Mouse (Mus musculus) hindbrain, embryonic 14.5 days (tissue): ENCODE data around the gene Dusp18. TPM values are rescaled to one million over a fixed set of nuclear protein-coding genes. Genes with fewer than 3 reads are reported as not detected.

ENCODE experiments used
- ATAC-seq: fragments of 200-750 bp; cut with Nextera tagmentation; 2 replicates; pipeline ENCODE4 v1.8.0; 2017; ENCODE audit warnings: moderate number of reproducible peaks, mild to moderate bottlenecking, moderate TSS enrichment, moderate library complexity; ENCODE audit not compliant: low FRiP score
- DNase-seq: peaks from one replicate; pipeline ENCODE4 v3.0.0-alpha.2; 2015; ENCODE audit warnings: low spot score
- H3K27ac ChIP-seq: fragments of 300-500 bp; sonication (generic); 2 replicates; pipeline ENCODE4 v1.5.1; 2014; ENCODE audit warnings: mild to moderate bottlenecking, moderate library complexity
- H3K27me3 ChIP-seq: fragments of 300-500 bp; sonication (generic); 2 replicates; pipeline ENCODE4 v1.6.1; 2014; ENCODE audit warnings: mild to moderate bottlenecking, low read length, mixed read lengths; ENCODE audit not compliant: control insufficient read depth, insufficient read depth
- H3K36me3 ChIP-seq: fragments of 300-500 bp; sonication (generic); replicated peaks from 2 replicates; pipeline ENCODE4 v1.6.1; 2014; ENCODE audit not compliant: control insufficient read depth, insufficient read depth
- H3K4me1 ChIP-seq: fragments of 300-500 bp; sonication (generic); replicated peaks from 2 replicates; pipeline ENCODE4 v1.6.1; 2014; ENCODE audit warnings: antibody characterized with exemption, low read length, mixed read lengths; ENCODE audit not compliant: control insufficient read depth, insufficient read depth
- H3K4me2 ChIP-seq: fragments of 300-500 bp; sonication (generic); replicated peaks from 2 replicates; pipeline ENCODE4 v1.6.1; 2014; ENCODE audit warnings: mild to moderate bottlenecking, moderate library complexity
- H3K4me3 ChIP-seq: fragments of 300-500 bp; sonication (generic); replicated peaks from 2 replicates; pipeline ENCODE4 v1.5.1; 2014; ENCODE audit warnings: mild to moderate bottlenecking, low read length
- H3K9ac ChIP-seq: fragments of 300-500 bp; sonication (generic); 2 replicates; pipeline ENCODE4 v1.6.1; 2014
- H3K9me3 ChIP-seq: fragments of 300-500 bp; sonication (generic); 2 replicates; pipeline ENCODE4 v1.6.1; 2016; ENCODE audit warnings: low read length; ENCODE audit not compliant: control insufficient read depth
- WGBS: fragments of 180-500 bp; shearing (Covaris S2); extraction: QIAGEN DNeasy Blood & Tissue Kit; methylation state at CpG from one replicate; pipeline ENCODE4 v1.1.7; 2014; 5-methylcytosine and 5-hydroxymethylcytosine counted together
- polyA plus RNA-seq: library from polyadenylated mRNA; unstranded; fragments of >200 nt; fragmentation: Nextera tagmentation; extraction: Ambion mirVana; gene quantifications from 2 replicates; pipeline ENCODE4 v1.2.1, GENCODE M21; 2014

The Dusp18 gene
- polyA plus RNA-seq, 1 experiment from 2014 or later: 29.2 TPM

DNA sequence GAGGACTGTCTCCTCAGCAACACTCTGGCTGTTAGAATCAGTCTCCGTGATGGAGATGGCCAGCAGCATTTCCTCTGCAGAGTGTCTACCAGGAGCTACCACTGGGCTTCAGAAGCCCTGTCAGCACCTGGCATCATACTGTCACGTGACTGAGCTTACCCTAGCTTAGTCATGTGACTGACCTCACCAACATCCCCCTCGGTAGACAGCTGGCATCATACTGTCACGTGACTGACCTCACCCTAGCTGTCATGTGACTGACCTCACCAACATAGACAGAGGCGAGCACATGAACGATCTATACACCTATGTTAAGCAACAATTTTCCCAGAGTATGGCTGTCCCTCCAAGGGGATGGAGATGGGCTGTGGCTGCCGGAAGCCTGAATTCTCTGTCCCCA is 16.4 kb upstream of the Dusp18 start:
- Histone ChIP-seq H3K27me3 (no peaks in the 10 kb centered on the region), H3K4me2 (no peak overlapping the region), H3K4me3 (no peak overlapping the region), H3K9ac (no peak overlapping the region), H3K9me3 (no peaks in the 10 kb centered on the region), H3K27ac (no peak overlapping the region), H3K4me1 (no peaks in the 10 kb centered on the region), H3K36me3 (no peaks in the 10 kb centered on the region)
- no peak for ATAC-seq
- 81% methylated on average over 7 of the region's 7 CpGs for WGBS
- no peak for DNase-seq

DNA sequence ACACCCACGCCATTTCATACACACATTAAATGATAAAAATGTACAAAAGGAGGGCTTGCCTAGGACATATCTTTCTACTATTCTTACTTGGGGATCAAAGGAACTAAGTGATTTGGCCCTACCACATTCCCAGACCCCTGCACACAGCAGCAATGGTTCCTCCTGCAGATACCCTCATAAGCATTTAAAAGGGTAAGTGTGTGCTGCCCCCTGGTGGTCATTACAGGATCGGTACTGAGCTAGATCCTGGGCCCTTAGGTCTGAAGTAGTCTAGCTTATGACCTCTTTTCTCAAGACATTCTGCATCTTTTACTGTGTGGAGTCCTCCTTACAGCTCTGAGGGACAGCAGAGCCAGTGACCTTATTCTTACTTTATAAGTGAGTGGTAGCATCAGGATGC is 15.2 kb upstream of the Dusp18 start:
- Histone ChIP-seq H3K4me2 (no peak overlapping the region), H3K27ac (no peak overlapping the region), H3K36me3 (no peaks in the 10 kb centered on the region), H3K9me3 (no peaks in the 10 kb centered on the region), H3K27me3 (no peaks in the 10 kb centered on the region), H3K9ac (no peak overlapping the region), H3K4me1 (no peaks in the 10 kb centered on the region), H3K4me3 (no peak overlapping the region)
- 34% methylated on average over 2 of the region's 2 CpGs for WGBS
- DNase-seq (peak; percentile 79), ATAC-seq (no peak)

DNA sequence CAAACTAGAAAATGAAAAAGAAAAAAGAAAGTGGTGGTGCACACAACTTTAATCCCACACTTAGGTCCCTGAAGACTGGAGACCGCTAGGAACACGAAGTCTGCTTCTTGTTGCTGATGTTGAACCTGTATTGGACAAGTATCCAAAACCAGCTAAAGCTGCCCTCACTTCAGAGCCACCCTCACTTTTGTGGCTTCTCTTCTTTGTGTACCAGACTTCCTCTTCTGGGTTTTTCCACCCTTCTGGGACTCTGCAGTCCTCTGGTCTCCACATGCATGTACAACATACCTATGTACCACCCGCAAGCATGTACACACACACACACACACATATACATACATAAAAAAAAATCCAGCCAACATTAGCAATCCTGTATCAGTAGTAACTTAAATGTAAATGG is 11.3 kb upstream of the Dusp18 start:
- Histone ChIP-seq H3K9ac (no peak overlapping the region), H3K27me3 (no peaks in the 10 kb centered on the region), H3K9me3 (no peaks in the 10 kb centered on the region), H3K4me2 (no peak overlapping the region), H3K4me3 (no peak overlapping the region), H3K36me3 (no peaks in the 10 kb centered on the region), H3K27ac (no peak overlapping the region), H3K4me1 (no peaks in the 10 kb centered on the region)
- 87% methylated on average over 3 of the region's 3 CpGs for WGBS
- DNase-seq: no peak
- no peak for ATAC-seq

- 85% methylated on average over 5 of the region's 5 CpGs for WGBS
- Histone ChIP-seq H3K4me2 (no peak overlapping the region), H3K9ac (no peak overlapping the region), H3K36me3 (no peaks in the 10 kb centered on the region), H3K27me3 (no peaks in the 10 kb centered on the region), H3K4me1 (no peaks in the 10 kb centered on the region), H3K4me3 (no peak overlapping the region), H3K9me3 (no peaks in the 10 kb centered on the region), H3K27ac (no peak overlapping the region)
- DNase-seq: no peak
- ATAC-seq: no peak
Measured at GRCm38 (mm10) chr11:3887331-3887730, 7.7 kb upstream of the Dusp18 start.

GRCm38 (mm10) chr11:3893970-3894369 is 1.1 kb upstream of the Dusp18 start:
- Histone ChIP-seq H3K4me3 (no peak overlapping the region), H3K36me3 (peaks cover 20% of the 10 kb centered on the region), H3K27me3 (no peaks in the 10 kb centered on the region), H3K9ac (no peak overlapping the region), H3K4me2 (peak overlapping the region; percentile 82), H3K4me1 (0 out of 2 replicates have a peak, but pooled peaks cover 4% of the 10 kb centered on the region), H3K9me3 (no peaks in the 10 kb centered on the region), H3K27ac (no peak overlapping the region)
- no peak for ATAC-seq
- DNase-seq: no peak
- 80% methylated on average over 6 of the region's 6 CpGs for WGBS

DNA sequence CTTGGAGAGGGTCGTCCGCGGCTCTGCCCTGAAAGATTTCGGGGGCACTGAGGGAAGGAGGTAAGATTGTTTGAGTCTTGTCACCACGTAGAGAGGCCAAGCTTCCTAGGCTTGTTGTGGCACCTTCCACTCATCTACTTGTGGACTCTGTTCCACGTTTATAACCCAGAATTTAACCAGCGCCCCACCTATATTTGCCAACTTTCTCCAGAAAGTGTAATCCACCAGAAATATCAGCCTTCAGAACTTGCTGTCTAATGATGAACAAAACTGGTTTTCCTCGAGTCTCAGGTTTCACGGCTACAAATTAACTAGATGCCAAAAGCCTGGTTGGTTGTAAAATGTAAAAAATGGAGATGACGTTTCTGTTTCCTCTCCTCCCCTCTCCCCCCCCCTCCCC is 418 bp downstream of the Dusp18 start:
- Histone ChIP-seq H3K4me1 (peaks cover 13% of the 10 kb centered on the region; the same call in 1 of the 2 replicates), H3K36me3 (peaks cover 26% of the 10 kb centered on the region), H3K9ac (peak overlapping the region; percentile 77), H3K9me3 (no peaks in the 10 kb centered on the region), H3K27ac (peak overlapping the region; percentile 83), H3K27me3 (no peaks in the 10 kb centered on the region), H3K4me2 (peak overlapping the region; percentile 82), H3K4me3 (peak overlapping the region; percentile 53)
- ATAC-seq (no peak), DNase-seq (peak; percentile 42)
- WGBS: 4% methylated on average over 10 of the region's 10 CpGs

DNA sequence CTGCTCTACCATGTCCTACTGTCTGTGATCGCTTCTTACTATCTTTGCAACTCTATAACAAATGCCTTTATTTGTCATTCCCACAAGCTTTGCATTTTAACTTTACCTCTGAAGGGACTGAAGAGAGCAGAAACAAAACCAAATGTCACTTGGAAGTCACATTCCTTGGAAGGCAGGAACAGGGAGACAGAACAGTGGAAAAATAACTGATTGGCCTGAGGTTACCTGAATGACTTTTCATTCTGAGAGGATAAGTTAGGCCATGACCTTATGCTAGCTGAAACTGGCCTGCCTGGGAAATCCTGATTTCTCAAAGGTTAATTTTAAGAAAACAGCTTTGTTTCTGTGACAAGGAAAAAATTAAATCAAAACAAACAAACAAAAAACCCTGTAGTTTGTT is 893 bp downstream of the Dusp18 start:
- no peak overlapping the region for H3K4me2 ChIP-seq
- no peak overlapping the region for H3K9ac ChIP-seq
- 97% methylated on average over 1 of the region's 1 CpGs for WGBS
- H3K36me3 ChIP-seq: peaks cover 26% of the 10 kb centered on the region
- H3K27ac ChIP-seq: no peak overlapping the region
- no peak for DNase-seq
- H3K27me3 ChIP-seq: no peaks in the 10 kb centered on the region
- no peaks in the 10 kb centered on the region for H3K9me3 ChIP-seq
- H3K4me1 ChIP-seq: peaks cover 13% of the 10 kb centered on the region; the same call in 1 of the 2 replicates
- ATAC-seq: no peak
- no peak overlapping the region for H3K4me3 ChIP-seq

GRCm38 (mm10) chr11:3900296-3900695 is 5.3 kb downstream of the Dusp18 start:
- Histone ChIP-seq H3K9ac (no peak overlapping the region), H3K9me3 (no peaks in the 10 kb centered on the region), H3K36me3 (peaks cover 39% of the 10 kb centered on the region), H3K4me2 (no peak overlapping the region), H3K27ac (no peak overlapping the region), H3K4me3 (no peak overlapping the region), H3K4me1 (peaks cover 9% of the 10 kb centered on the region; the same call in 1 of the 2 replicates), H3K27me3 (no peaks in the 10 kb centered on the region)
- DNase-seq: no peak
- ATAC-seq: no peak
- WGBS: 87% methylated on average over 6 of the region's 6 CpGs

GRCm38 (mm10) chr11:3902516-3902915 is 7.5 kb downstream of the Dusp18 start:
- ATAC-seq (no peak), DNase-seq (no peak)
- Histone ChIP-seq H3K27ac (no peak overlapping the region), H3K27me3 (no peaks in the 10 kb centered on the region), H3K4me1 (peaks cover 9% of the 10 kb centered on the region; the same call in 1 of the 2 replicates), H3K4me3 (no peak overlapping the region), H3K36me3 (peaks cover 45% of the 10 kb centered on the region), H3K4me2 (no peak overlapping the region), H3K9me3 (no peaks in the 10 kb centered on the region), H3K9ac (no peak overlapping the region)
- WGBS: 91% methylated on average over 3 of the region's 3 CpGs

GRCm38 (mm10) chr11:3903046-3903445 is 8.0 kb downstream of the Dusp18 start:
- no peaks in the 10 kb centered on the region for H3K27me3 ChIP-seq

More at GRCm38 (mm10) chr11:3903046-3903445, 8.0 kb downstream of the Dusp18 start:
- no peak for ATAC-seq
- Histone ChIP-seq H3K27ac (no peak overlapping the region), H3K4me3 (no peak overlapping the region), H3K9ac (no peak overlapping the region), H3K36me3 (peaks cover 42% of the 10 kb centered on the region), H3K4me2 (no peak overlapping the region), H3K4me1 (peaks cover 9% of the 10 kb centered on the region; the same call in 1 of the 2 replicates), H3K9me3 (no peaks in the 10 kb centered on the region)
- DNase-seq: no peak
- WGBS: 74% methylated on average over 5 of the region's 5 CpGs
